Mouse (Mus musculus) bone marrow macrophage, adult 2 months (primary cell): ENCODE measurements around the gene Pus10.

Source experiments
- CTCF ChIP-seq: IDR thresholded peaks from 2 replicates; pipeline ENCODE4 v1.5.1; 2012; ENCODE audit warnings: low read depth, mild to moderate bottlenecking, low read length, moderate library complexity
- POLR2A ChIP-seq: IDR thresholded peaks from 2 replicates; pipeline ENCODE4 v1.6.1; 2012; ENCODE audit warnings: mild to moderate bottlenecking, low read depth, low read length, borderline replicate concordance

GRCm38 (mm10) chr11:23701831-23702230, 36.4 kb downstream of the Pus10 start:
- no peak for TF ChIP-seq CTCF
- TF ChIP-seq POLR2A = no peak
